Mouse (Mus musculus): ENCODE results near the gene Arvcf. TPM values are rescaled to one million over a fixed set of nuclear protein-coding genes. Genes with fewer than 3 reads are reported as not detected.

The Arvcf gene
- polyA plus RNA-seq, 1 experiment = 5.4 TPM

DNA sequence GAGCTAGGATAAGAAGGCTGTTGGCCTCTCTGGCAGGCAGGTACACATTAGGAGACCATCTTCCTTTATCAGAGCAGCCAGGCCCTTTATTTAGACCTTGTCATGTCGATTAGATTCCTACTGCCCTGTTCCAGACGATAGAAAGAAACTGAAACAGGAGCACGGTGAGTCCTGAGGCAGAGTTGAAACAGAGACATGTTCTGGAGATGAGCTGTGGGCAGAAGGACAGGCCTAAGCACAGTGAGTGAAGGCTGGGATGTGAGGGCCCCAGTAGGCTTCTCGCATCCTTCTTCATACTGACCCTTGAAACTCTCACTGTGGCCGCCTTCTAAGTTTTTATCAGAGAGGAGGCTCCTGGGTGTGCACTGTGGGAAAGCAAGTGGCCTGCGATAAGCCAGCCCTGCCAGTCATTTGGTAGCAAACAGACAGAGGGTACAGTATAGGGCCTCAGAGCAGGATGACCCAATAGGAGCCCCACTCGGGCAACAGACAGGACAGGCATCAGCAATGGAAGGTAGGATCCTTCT, 80.6 kb downstream of the Arvcf start:
- H3K4me3 ChIP-seq (ENCODE audit: insufficient read depth, poor library complexity, severe bottlenecking) = no peak overlapping the region
- H3K79me2 ChIP-seq (ENCODE audit: control insufficient read depth, insufficient read depth) = peaks cover 38% of the 10 kb centered on the region
- H3ac ChIP-seq (ENCODE audit: control insufficient read depth, insufficient read length, low read depth) = no peak overlapping the region
- no peaks in the 10 kb centered on the region for H3K27me3 ChIP-seq (ENCODE audit: control insufficient read depth, insufficient read depth, insufficient read length)
- H3K79me3 ChIP-seq (ENCODE audit: low read depth) = peaks cover 22% of the 10 kb centered on the region
- peaks cover under 1% of the 10 kb centered on the region for H3K36me3 ChIP-seq (ENCODE audit: control insufficient read depth, insufficient read depth)
- TF ChIP-seq CTCF (IDR thresholded peaks at IDR 0.05; ENCODE audit: control insufficient read depth, insufficient read depth, insufficient read length) = no peak
- TF ChIP-seq MYOG (IDR thresholded peaks at IDR 0.05; ENCODE audit: control insufficient read depth, extremely low read depth, insufficient read length) = no peak
- no peak for TF ChIP-seq MAX (IDR thresholded peaks at IDR 0.05)
- no peak for TF ChIP-seq CEBPB (IDR thresholded peaks at IDR 0.05; ENCODE audit: low read depth)
- no peak for TF ChIP-seq USF1 (IDR thresholded peaks at IDR 0.05; ENCODE audit: low read depth)
- TF ChIP-seq MYOD1 (IDR thresholded peaks at IDR 0.05; ENCODE audit: control insufficient read depth, insufficient read length, low read depth) = no peak
- no peak for TF ChIP-seq FOSL1 (IDR thresholded peaks at IDR 0.05; ENCODE audit: insufficient read depth, low read length, poor library complexity, severe bottlenecking)

DNA sequence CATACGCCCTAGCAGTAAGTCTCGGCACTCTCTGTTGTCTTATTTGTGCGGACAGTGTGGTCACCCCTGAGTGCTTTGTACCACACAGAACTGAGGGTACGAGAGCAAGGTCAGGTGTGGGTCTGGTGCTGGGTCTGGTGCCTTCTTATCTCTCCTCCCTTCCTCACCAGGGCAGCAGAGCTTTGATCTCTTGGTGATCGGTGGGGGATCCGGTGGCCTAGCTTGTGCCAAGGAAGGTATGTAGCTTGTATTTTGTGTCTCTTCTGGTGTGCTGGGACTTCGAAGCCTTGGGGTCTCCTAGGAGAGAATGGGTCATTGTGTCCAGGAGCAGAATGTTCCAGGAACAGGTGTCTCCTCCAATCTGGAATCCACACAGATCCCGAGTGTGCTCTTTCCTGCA, 81.7 kb downstream of the Arvcf start:
- Histone ChIP-seq H3K27me3 (ENCODE audit: control insufficient read depth, insufficient read depth, insufficient read length) (no peaks in the 10 kb centered on the region), H3K79me3 (ENCODE audit: low read depth) (peaks cover 14% of the 10 kb centered on the region), H3K4me3 (ENCODE audit: insufficient read depth, poor library complexity, severe bottlenecking) (no peak overlapping the region), H3K79me2 (ENCODE audit: control insufficient read depth, insufficient read depth) (peaks cover 27% of the 10 kb centered on the region), H3K36me3 (ENCODE audit: control insufficient read depth, insufficient read depth) (no peaks in the 10 kb centered on the region), H3ac (ENCODE audit: control insufficient read depth, insufficient read length, low read depth) (no peak overlapping the region)
- TF ChIP-seq USF1 (IDR thresholded peaks at IDR 0.05; ENCODE audit: low read depth) (no peak), MYOG (IDR thresholded peaks at IDR 0.05; ENCODE audit: control insufficient read depth, extremely low read depth, insufficient read length) (no peak), CEBPB (IDR thresholded peaks at IDR 0.05; ENCODE audit: low read depth) (no peak), FOSL1 (IDR thresholded peaks at IDR 0.05; ENCODE audit: insufficient read depth, low read length, poor library complexity, severe bottlenecking) (no peak), CTCF (IDR thresholded peaks at IDR 0.05; ENCODE audit: control insufficient read depth, insufficient read depth, insufficient read length) (no peak), MAX (IDR thresholded peaks at IDR 0.05) (no peak), MYOD1 (IDR thresholded peaks at IDR 0.05; ENCODE audit: control insufficient read depth, insufficient read length, low read depth) (no peak)

DNA sequence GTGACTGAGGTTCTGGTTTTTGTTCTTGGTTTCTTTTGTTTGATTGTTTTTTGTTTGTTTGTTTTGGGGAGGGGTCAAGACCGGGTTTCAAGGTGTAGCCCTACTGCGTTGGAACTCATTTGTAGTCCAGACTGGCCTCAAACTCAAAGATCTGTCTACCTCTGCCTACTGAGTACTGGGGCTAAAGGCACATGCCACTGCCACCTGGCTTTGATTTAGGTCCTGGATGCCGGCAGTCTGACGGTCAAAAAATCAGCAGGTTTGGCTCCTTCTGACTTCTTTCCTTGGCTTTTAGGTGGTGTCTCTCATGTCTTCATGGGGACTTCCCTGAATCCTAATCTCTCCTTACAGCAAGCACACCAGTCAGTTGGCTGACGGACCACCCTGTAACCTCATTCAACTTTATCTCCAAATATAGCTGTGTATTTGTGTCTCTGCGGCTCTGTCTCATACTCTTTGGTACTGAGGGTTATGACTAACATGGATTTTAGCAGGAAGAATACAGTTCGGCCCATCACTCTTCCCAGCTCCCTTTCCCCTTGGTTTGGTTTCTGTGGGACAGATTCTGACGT, 82.7 kb downstream of the Arvcf start:
- no peak overlapping the region for H3ac ChIP-seq (ENCODE audit: control insufficient read depth, insufficient read length, low read depth)
- H3K79me2 ChIP-seq (ENCODE audit: control insufficient read depth, insufficient read depth) = peaks cover 16% of the 10 kb centered on the region
- peaks cover 4% of the 10 kb centered on the region for H3K36me3 ChIP-seq (ENCODE audit: control insufficient read depth, insufficient read depth)
- H3K27me3 ChIP-seq (ENCODE audit: control insufficient read depth, insufficient read depth, insufficient read length) = no peaks in the 10 kb centered on the region
- peaks cover 4% of the 10 kb centered on the region for H3K79me3 ChIP-seq (ENCODE audit: low read depth)
- TF ChIP-seq MAX (IDR thresholded peaks at IDR 0.05) (no peak), USF1 (IDR thresholded peaks at IDR 0.05; ENCODE audit: low read depth) (no peak), CEBPB (IDR thresholded peaks at IDR 0.05; ENCODE audit: low read depth) (no peak), CTCF (IDR thresholded peaks at IDR 0.05; ENCODE audit: control insufficient read depth, insufficient read depth, insufficient read length) (no peak), FOSL1 (IDR thresholded peaks at IDR 0.05; ENCODE audit: insufficient read depth, low read length, poor library complexity, severe bottlenecking) (no peak), MYOG (IDR thresholded peaks at IDR 0.05; ENCODE audit: control insufficient read depth, extremely low read depth, insufficient read length) (no peak), MYOD1 (IDR thresholded peaks at IDR 0.05; ENCODE audit: control insufficient read depth, insufficient read length, low read depth) (no peak)
- H3K4me3 ChIP-seq (ENCODE audit: insufficient read depth, poor library complexity, severe bottlenecking) = no peak overlapping the region

DNA sequence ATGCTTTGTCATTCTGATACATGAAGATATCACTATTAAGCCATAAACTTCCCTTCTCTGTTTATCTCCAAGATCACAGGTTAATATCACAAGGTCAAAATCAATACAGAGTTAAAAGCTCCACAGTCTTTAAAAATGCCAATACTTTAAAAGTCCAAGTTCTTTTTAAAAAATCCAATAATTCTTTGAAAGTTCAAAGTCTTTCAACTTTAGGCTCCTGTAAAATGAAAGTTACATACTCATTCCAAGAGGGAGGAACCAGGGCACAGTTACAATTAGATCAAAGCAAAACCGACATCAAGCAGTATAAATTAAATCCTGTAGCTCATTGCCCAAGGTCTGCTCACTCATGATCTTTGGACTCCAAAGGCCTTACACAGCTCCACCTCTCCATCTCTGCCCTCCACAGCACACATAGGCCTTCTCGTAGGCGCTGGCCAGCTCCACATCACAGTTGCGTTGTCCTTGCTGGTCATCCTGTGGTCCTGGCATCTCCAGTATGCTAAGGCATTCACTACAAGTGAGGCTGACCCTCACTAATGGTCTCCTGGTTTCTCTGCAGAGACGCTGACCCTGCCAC, 85.4 kb downstream of the Arvcf start:
- Histone ChIP-seq H3K36me3 (ENCODE audit: control insufficient read depth, insufficient read depth) (peaks cover 4% of the 10 kb centered on the region), H3K27me3 (ENCODE audit: control insufficient read depth, insufficient read depth, insufficient read length) (no peaks in the 10 kb centered on the region)

DNA sequence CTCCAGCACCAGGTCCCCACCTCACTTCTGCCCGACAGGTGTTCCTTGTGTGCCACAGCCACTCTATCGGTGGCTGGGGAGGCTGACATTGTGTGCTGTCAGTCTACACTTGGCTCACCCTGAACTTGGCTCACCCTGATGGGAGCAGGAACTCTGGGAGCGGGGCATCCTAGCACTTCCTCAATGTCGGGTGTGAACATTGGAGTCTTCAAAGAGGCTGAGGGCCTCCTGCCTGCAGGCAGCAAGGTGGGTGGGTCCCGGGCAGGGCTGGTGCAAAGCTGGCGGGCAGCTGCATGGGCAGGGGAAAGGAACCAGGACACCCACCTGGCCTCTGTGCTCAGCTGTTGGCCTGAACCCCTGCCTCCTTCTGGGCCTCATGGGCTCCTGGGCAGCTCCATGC, 88.1 kb downstream of the Arvcf start:
- Histone ChIP-seq H3K4me3 (ENCODE audit: insufficient read depth, poor library complexity, severe bottlenecking) (no peak overlapping the region), H3K36me3 (ENCODE audit: control insufficient read depth, insufficient read depth) (peaks cover 4% of the 10 kb centered on the region), H3ac (ENCODE audit: control insufficient read depth, insufficient read length, low read depth) (no peak overlapping the region), H3K79me3 (ENCODE audit: low read depth) (no peaks in the 10 kb centered on the region), H3K79me2 (ENCODE audit: control insufficient read depth, insufficient read depth) (no peaks in the 10 kb centered on the region), H3K27me3 (ENCODE audit: control insufficient read depth, insufficient read depth, insufficient read length) (no peaks in the 10 kb centered on the region)
- TF ChIP-seq CTCF (IDR thresholded peaks at IDR 0.05; ENCODE audit: control insufficient read depth, insufficient read depth, insufficient read length) = no peak

More for the DNA sequence above, 85.4 kb downstream of the Arvcf start:
- H3K79me2 ChIP-seq (ENCODE audit: control insufficient read depth, insufficient read depth) = no peaks in the 10 kb centered on the region
- no peak for TF ChIP-seq USF1 (IDR thresholded peaks at IDR 0.05; ENCODE audit: low read depth)
- TF ChIP-seq MAX (IDR thresholded peaks at IDR 0.05) = no peak
- no peak for TF ChIP-seq MYOG (IDR thresholded peaks at IDR 0.05; ENCODE audit: control insufficient read depth, extremely low read depth, insufficient read length)
- no peak for TF ChIP-seq FOSL1 (IDR thresholded peaks at IDR 0.05; ENCODE audit: insufficient read depth, low read length, poor library complexity, severe bottlenecking)
- no peak for TF ChIP-seq CEBPB (IDR thresholded peaks at IDR 0.05; ENCODE audit: low read depth)
- no peak for TF ChIP-seq CTCF (IDR thresholded peaks at IDR 0.05; ENCODE audit: control insufficient read depth, insufficient read depth, insufficient read length)
- TF ChIP-seq MYOD1 (IDR thresholded peaks at IDR 0.05; ENCODE audit: control insufficient read depth, insufficient read length, low read depth) = no peak
- no peak overlapping the region for H3ac ChIP-seq (ENCODE audit: control insufficient read depth, insufficient read length, low read depth)
- H3K4me3 ChIP-seq (ENCODE audit: insufficient read depth, poor library complexity, severe bottlenecking) = no peak overlapping the region
- no peaks in the 10 kb centered on the region for H3K79me3 ChIP-seq (ENCODE audit: low read depth)

All from C2C12 (cell line).